Mouse (Mus musculus): ENCODE data around the gene Ushbp1. TPM values are rescaled to one million over a fixed set of nuclear protein-coding genes. Genes with fewer than 3 reads are reported as not detected.

The Ushbp1 gene
- under 1 TPM; 0.18 to 0.49 TPM for total RNA-seq (2023)

DNA sequence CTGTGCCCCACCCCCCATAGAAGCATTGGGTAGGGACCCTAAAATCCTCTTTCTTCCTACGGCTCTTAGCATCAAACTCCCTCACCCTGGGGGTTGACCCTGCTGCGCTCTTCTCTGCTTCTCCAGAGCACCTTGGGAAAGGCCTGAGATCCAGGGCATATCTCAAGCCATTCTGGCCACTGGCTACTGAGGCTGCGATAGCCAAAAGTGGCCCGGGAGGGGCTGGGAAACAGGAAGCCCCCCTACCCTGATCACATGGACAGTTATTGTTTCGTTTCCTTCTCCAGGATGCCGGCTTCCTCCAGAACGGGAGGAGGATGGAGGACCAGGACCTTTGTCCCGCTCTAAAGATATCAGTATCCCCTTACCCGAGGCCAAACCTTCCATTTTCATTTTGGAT lies at the start of gene Ushbp1:
Gene Ushbp1, minus strand, starts transcription at position 174 of the 400 bp plus-strand sequence.

DNA sequence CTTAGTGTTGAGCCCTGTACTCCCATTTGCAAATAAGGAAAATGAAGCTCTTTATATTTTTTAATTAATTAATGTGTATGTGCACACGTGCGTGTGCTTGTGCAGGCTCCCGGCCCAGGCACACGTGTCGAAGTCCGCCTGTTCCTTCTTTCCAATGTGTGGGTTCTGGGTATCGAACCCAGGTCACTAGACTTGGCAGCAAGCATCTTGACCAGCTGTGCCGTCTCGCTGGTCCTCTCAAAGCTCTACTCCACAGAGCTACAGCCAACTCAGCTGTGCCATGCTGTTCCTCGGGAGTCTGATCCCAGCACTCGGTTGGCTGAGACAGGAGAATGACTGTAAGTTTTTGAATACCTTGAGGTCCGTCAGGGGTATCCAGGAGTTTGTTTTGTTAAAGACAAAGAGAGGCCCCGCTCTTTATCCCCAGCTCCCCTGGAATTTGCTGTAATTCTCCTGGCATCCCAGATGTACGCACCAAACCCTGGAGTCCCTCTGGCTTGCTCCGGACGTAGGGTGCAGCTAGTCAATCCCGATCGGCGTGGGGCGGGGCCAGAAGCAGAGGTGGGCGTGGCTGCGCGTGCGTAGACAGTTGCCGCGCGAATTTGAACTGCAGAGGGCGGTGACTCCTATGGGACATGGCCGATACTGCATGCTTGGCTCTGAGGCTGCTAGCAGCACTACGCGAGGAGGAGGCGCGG lies 9.9 kb upstream of the Ushbp1 start, which contains the start of gene Ankle1:
Gene Ankle1, plus strand, starts transcription at position 610 of the 698 bp plus-strand sequence.

DNA sequence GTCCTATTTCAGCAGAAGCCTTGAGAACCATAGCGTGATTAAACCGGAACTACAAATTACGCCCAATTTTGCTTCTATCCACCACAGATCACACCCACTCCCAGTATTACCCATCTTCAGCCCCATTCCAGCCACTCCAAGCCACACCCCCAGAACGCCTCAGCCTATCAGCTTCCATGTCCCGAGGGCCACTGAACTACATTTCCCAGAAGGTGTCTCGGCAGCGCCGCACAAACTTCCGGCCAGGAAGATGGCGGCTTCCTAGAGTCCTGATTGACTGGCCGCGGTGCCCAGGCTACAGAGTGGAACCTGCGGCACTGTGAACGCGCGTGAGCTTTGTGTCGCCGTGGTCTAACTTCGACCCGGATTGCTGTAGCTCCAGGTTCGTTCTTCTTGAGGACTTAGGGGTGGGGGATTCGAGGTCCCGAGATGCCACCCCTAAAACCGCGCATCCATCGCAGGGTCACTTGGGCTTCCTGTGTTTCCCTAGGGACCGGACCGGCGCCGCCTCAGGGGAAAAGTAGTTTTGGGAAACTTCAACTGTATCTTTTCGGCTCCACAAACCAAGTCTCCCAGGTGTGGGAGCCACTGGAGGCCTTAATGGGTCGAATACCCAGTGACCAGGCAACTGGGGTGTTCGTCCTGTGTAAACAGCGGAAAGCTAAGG lies 1.2 kb upstream of the Ushbp1 start, which contains the start of gene Babam1:
Gene Babam1, plus strand, starts transcription at position 223 of the 667 bp plus-strand sequence.

DNA sequence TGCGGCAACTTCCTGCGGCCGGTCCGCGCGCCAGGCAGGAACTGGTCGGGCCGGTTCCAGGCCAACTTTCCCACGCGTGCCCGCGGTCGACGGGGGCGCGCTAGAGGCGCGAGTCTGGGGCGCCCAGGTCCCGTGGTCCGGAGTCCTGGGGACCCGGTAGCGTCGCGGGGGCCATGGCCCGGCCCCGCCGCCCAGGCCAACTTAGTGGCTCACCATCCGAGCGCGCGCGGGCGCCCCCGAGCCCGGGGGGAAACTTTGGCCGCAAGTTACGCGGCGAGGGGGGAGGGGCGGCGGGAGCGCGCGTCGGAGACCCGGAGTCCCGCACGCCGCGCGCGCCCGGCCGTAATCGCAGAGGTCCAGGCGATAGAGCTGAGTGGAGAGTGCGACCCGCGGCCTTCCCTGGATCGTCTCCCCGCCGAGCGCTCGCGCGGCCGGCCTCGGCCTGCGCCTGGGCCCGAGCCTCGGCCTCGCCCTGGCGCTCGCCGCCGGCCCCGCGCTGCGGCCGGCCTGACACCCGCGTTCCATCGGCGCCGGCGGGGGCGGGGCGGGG lies 14.1 kb downstream of the Ushbp1 start, which contains the start of gene Nr2f6:
Gene Nr2f6, minus strand, starts transcription at position 540 of the 550 bp plus-strand sequence.

DNA sequence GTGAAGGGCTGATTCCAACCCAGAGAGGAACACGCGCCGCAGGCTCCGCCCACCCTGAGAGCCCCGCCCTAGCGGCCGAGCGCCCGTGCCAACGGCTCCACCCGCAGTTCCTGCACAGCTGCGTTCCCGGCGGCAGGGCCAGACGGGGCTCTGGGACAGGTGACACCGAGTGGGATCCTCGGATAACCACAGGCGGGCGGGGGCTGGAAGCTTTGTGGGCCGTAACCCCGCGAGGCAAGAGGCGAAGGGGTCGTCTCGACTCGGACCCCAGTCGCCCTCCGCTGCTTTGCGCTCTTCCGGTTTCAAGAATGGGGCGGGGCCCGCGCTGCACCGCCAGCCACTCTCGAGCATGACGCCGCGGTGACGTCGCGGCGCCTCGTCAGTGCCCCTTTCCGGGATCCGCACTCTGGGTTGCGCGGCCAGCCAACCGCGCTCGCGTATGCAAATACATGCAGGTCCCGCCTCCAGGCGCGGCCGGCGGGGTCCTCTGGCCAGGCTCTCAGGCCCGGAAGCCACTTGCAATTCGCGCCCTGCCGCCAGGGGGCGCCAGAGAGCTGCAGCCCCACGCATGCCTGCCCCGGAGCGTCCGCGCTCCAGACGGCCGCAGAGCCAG lies 24.3 kb downstream of the Ushbp1 start, which contains the start of gene Ocel1:
Gene Ocel1, plus strand, starts transcription at position 63 of the 613 bp plus-strand sequence.

DNA sequence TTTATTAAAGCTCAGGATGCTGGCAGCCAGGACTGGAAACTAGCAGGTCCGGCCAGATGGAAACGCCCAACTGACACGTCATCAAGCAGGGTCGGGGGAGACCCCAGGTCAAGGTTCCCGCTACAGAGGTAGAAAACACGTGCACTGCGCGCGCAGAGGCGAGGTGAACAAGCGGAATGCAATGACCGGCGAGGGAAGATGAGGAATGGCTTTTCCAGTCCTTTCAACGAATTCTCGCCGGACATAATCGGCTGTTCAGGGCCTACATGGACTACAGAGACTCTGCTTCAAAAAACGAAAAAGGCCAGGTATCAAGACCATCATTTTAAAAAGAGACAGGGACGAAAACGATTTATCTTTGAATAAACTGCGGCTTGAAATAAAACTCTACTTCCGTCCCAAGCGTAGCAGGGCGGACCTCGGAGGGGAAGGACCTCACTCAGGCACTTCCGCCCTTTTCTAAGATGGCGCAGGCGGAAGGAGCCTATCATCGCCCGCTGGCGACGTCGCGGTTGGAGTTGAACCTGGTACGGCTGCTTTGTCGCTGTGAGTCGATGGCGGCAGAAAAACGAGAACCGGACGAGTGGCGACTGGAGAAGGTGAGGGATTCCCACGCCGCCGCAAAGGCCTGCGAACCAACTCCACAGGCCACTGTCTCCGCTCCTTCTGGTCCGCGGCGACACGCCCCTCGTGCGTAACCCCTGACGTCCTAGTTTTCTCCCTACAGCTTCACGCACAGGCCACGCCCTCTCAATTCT lies 28.7 kb downstream of the Ushbp1 start, which contains the start of gene Use1:
Gene Use1, plus strand, starts transcription at position 78 of the 758 bp plus-strand sequence.

Other genes starting within 250 kb of the Ushbp1 start
- gene Myo9b, start 123.1 kb downstream of the Ushbp1 start, total RNA-seq (2023): 100 to 1,000 TPM; 120 to 136 TPM
- gene Haus8, start 122.9 kb downstream of the Ushbp1 start, total RNA-seq (2023): 10 to 100 TPM; 51.1 to 52.0 TPM
- gene Use1, start 29.0 kb downstream of the Ushbp1 start, total RNA-seq (2023): 100 to 1,000 TPM; 150 to 156 TPM
- gene Ocel1, start 24.5 kb downstream of the Ushbp1 start, total RNA-seq (2023): 10 to 100 TPM; 17.1 to 18.6 TPM
- 1 to 10 TPM; 7.7 to 8.6 TPM for gene Nr2f6, start 13.8 kb downstream of the Ushbp1 start, total RNA-seq (2023)
- gene Babam1, start 1.1 kb upstream of the Ushbp1 start, total RNA-seq (2023): 10 to 100 TPM; 65.8 to 76.1 TPM
- 10 to 100 TPM; 15.9 to 17.0 TPM for gene Ankle1, start 10.2 kb upstream of the Ushbp1 start, total RNA-seq (2023)
- 1 to 10 TPM; 4.3 to 6.3 TPM for gene Abhd8, start 67.9 kb upstream of the Ushbp1 start, total RNA-seq (2023)
- gene Mrpl34, start 69.2 kb upstream of the Ushbp1 start, total RNA-seq (2023): 10 to 100 TPM; 28.3 to 34.8 TPM
- 10 to 100 TPM; 78.4 to 85.3 TPM for gene Dda1, start 73.4 kb upstream of the Ushbp1 start, total RNA-seq (2023)
- gene Ano8, start 90.2 kb upstream of the Ushbp1 start, total RNA-seq (2023): 1 to 10 TPM; 3.7 to 5.7 TPM
- 10 to 100 TPM; 10.3 to 11.8 TPM for gene Gtpbp3, start 92.3 kb upstream of the Ushbp1 start, total RNA-seq (2023)
- 1 to 10 TPM in 1 of 2 experiments, under 1 TPM in 1; 0.68 to 1.6 TPM for gene Plvap, start 116.0 kb upstream of the Ushbp1 start, total RNA-seq (2023)
- not detected for gene Ccdc194, start 129.9 kb upstream of the Ushbp1 start, total RNA-seq (2023)
- gene Bst2, start 141.7 kb upstream of the Ushbp1 start, total RNA-seq (2023): 10 to 100 TPM; 17.2 to 21.1 TPM
- gene Mvb12a, start 147.1 kb upstream of the Ushbp1 start, total RNA-seq (2023): 10 to 100 TPM; 24.6 to 35.1 TPM
- under 1 TPM in 1 of 2 experiments, not detected in 1; 0.31 TPM for gene Tmem221, start 163.1 kb upstream of the Ushbp1 start, total RNA-seq (2023)
- not detected for gene Nxnl1, start 170.8 kb upstream of the Ushbp1 start, total RNA-seq (2023)
- 1 to 10 TPM; 1.5 to 1.7 TPM for gene Slc27a1, start 173.1 kb upstream of the Ushbp1 start, total RNA-seq (2023)
- 10 to 100 TPM; 92.3 to 98.2 TPM for gene Pgls, start 196.4 kb upstream of the Ushbp1 start, total RNA-seq (2023)
- 10 to 100 TPM in 1 of 2 experiments, 1 to 10 TPM in 1; 5.1 to 14.5 TPM for gene Fam129c, start 201.8 kb upstream of the Ushbp1 start, total RNA-seq (2023)
- 10 to 100 TPM; 43.3 to 52.2 TPM for gene Colgalt1, start 215.2 kb upstream of the Ushbp1 start, total RNA-seq (2023)

Data from neutrophil, adult 59 days (primary cell).